12 mouse cellular contexts compared by ENCODE assay signal in genomic region chr19:6533290-6534117, GRCm38 (mm10). TPM values are rescaled to one million over a fixed set of nuclear protein-coding genes. Genes with fewer than 3 reads are reported as not detected.
DNase-seq lines count a peak whose midpoint lies in the region; ATAC-seq lines count a peak whose summit lies in the region.
"Had no signal": no experiment of that assay in that cellular context is flagged by ENCODE, and none has a peak within 500 bp of the region (broad histone marks: within the 10 kb centered on the region; RNA-seq: fewer than 3 reads in every experiment).

No protein-coding gene starts in this region.

- no peaks in the 10 kb centered on the region for H3K9me3 ChIP-seq in neural tube, embryonic 11.5 days (ENCODE audit: control insufficient read depth, low read length)
- no peaks in the 10 kb centered on the region for H3K9me3 ChIP-seq in forebrain, embryonic 13.5 days (replicated peaks)
- H3K9me3 ChIP-seq in stomach, embryonic 16.5 days (replicated peaks; ENCODE audit: control insufficient read depth, low read length), result no peaks in the 10 kb centered on the region
- H3K9me3 ChIP-seq: liver, embryonic 13.5 days; megakaryocyte, embryonic 14.5 days had no signal

- no peak overlapping the region for H3K9ac ChIP-seq in neural tube, embryonic 11.5 days (ENCODE audit: low read length)
- peak overlapping the region; percentile 82; the same call in 1 of the 2 replicates for H3K9ac ChIP-seq in forebrain, embryonic 13.5 days
- H3K9ac ChIP-seq in stomach, embryonic 16.5 days (ENCODE audit: low read length), result no peak overlapping the region
- H3K9ac ChIP-seq: liver, embryonic 13.5 days had no signal

- no peak for DNase-seq in neural tube, embryonic 11.5 days (ENCODE audit: low spot score)
- DNase-seq in neural tube, embryonic 10.5 days (ENCODE audit: extremely low spot score, low spot score), result no peak
- peak; percentile 60 to 79 for DNase-seq in kidney, postnatal 25 days
- DNase-seq in lung, postnatal 14 days, result no peak
- DNase-seq in lung, adult 18-20 months, result no peak
- no peak for DNase-seq in adrenal gland, adult (ENCODE audit: inconsistent age in 2 of 2, low spot score in 1 of 2)
- DNase-seq: liver, embryonic 13.5 days; thymus, postnatal 14 days had no signal

- no peak overlapping the region for H3K4me3 ChIP-seq in neural tube, embryonic 11.5 days (ENCODE audit: low read depth, low read length)
- H3K4me3 ChIP-seq in forebrain, embryonic 13.5 days, result no peak overlapping the region
- no peak overlapping the region for H3K4me3 ChIP-seq in stomach, embryonic 16.5 days (replicated peaks; ENCODE audit: low read length)
- H3K4me3 ChIP-seq: liver, embryonic 13.5 days; megakaryocyte, embryonic 14.5 days had no signal

- H3K36me3 ChIP-seq in neural tube, embryonic 11.5 days (ENCODE audit: control insufficient read depth, insufficient read depth, low read length), result no peaks in the 10 kb centered on the region
- H3K36me3 ChIP-seq in forebrain, embryonic 13.5 days (ENCODE audit: poor library complexity, severe bottlenecking), result peaks cover 6% of the 10 kb centered on the region; the same call in 1 of the 2 replicates
- no peaks in the 10 kb centered on the region for H3K36me3 ChIP-seq in stomach, embryonic 16.5 days (ENCODE audit: control insufficient read depth, insufficient read depth, low read length)
- H3K36me3 ChIP-seq: liver, embryonic 13.5 days had no signal

- ATAC-seq in neural tube, embryonic 11.5 days (ENCODE audit: insufficient read depth, low FRiP score, low TSS enrichment), result no peak
- ATAC-seq in forebrain, embryonic 13.5 days, result no peak
- no peak for ATAC-seq in stomach, embryonic 16.5 days (ENCODE audit: insufficient read depth, low FRiP score)

- 68% methylated on average over 11 of the region's 11 CpGs for WGBS in neural tube, embryonic 11.5 days
- 66% methylated on average over 11 of the region's 11 CpGs for WGBS in forebrain, embryonic 13.5 days
- 74% methylated on average over 11 of the region's 11 CpGs for WGBS in stomach, embryonic 16.5 days

- H3K4me2 ChIP-seq in neural tube, embryonic 11.5 days (ENCODE audit: low read depth), result no peak overlapping the region
- H3K4me2 ChIP-seq in forebrain, embryonic 13.5 days, result peak overlapping the region; percentile 87
- no peak overlapping the region for H3K4me2 ChIP-seq in stomach, embryonic 16.5 days (ENCODE audit: low read depth, low read length)
- H3K4me2 ChIP-seq: liver, embryonic 13.5 days had no signal

- peaks cover 35% of the 10 kb centered on the region for H3K4me1 ChIP-seq in neural tube, embryonic 11.5 days (ENCODE audit: control insufficient read depth, insufficient read depth, low read length)
- H3K4me1 ChIP-seq in forebrain, embryonic 13.5 days, result peaks cover 52% of the 10 kb centered on the region
- peaks cover 27% of the 10 kb centered on the region for H3K4me1 ChIP-seq in stomach, embryonic 16.5 days (ENCODE audit: control insufficient read depth, insufficient read depth, low read length)

- peaks cover 5% of the 10 kb centered on the region; the same call in 1 of the 2 replicates for H3K27me3 ChIP-seq in neural tube, embryonic 11.5 days (ENCODE audit: control insufficient read depth, insufficient read depth, low read length)
- H3K27me3 ChIP-seq in forebrain, embryonic 13.5 days, result no peaks in the 10 kb centered on the region
- H3K27me3 ChIP-seq in stomach, embryonic 16.5 days (ENCODE audit: control insufficient read depth, insufficient read depth, low read length), result peaks cover 22% of the 10 kb centered on the region

- H3K27ac ChIP-seq in neural tube, embryonic 11.5 days (ENCODE audit: low read depth, low read length), result peak overlapping the region; percentile 6; the same call in 1 of the 2 replicates
- peak overlapping the region; percentile 48; the same call in 1 of the 2 replicates for H3K27ac ChIP-seq in forebrain, embryonic 13.5 days
- H3K27ac ChIP-seq in stomach, embryonic 16.5 days (ENCODE audit: low read length), result peak overlapping the region; percentile 19
- H3K27ac ChIP-seq: liver, embryonic 13.5 days had no signal

RNA-seq across cellular contexts. Expression of gene Slc22a12, which starts 9.3 kb away (rescaled TPM):
- not detected in 2 replicates for polyA plus RNA-seq in neural tube, embryonic 11.5 days (2014; fragmentation: Nextera tagmentation; extraction: Ambion mirVana)
- not detected in 2 replicates for polyA plus RNA-seq in forebrain, embryonic 13.5 days (2015; fragmentation: Nextera tagmentation; extraction: Ambion mirVana)
- polyA plus RNA-seq in stomach, embryonic 16.5 days (2015; fragmentation: Nextera tagmentation; extraction: Ambion mirVana), result not detected in 2 replicates
- polyA plus RNA-seq: heart, postnatal 0 days; liver, embryonic 13.5 days had no signal

Comparison
In these comparisons a context has a peak if more than half of its experiments do, and no peak if none do; other contexts are left out.
1. DNase-seq: peak in kidney, postnatal 25 days (2 of 2); none in neural tube, embryonic 11.5 days (single experiment), neural tube, embryonic 10.5 days (single experiment), lung, postnatal 14 days (single experiment), lung, adult 18-20 months (0 of 2) and adrenal gland, adult (0 of 2).
2. Peak in every context shown above with its lines, with median percentiles within 50 percentile points of each other: H3K27ac ChIP-seq.